Mouse (Mus musculus) megakaryocyte, embryonic 14.5 days (primary cell): Measurements from ENCODE around the gene Slc35f6.

Source experiments
- FLI1 ChIP-seq: IDR thresholded peaks from 2 replicates; pipeline ENCODE4 v1.6.1; 2012; ENCODE audit warnings: low read length, inconsistent platforms, mixed read lengths
- GATA1 ChIP-seq: IDR thresholded peaks from 3 replicates; pipeline ENCODE4 v1.6.1; 2012; ENCODE audit warnings: mixed read lengths, low read length, inconsistent platforms, borderline replicate concordance

GRCm38 (mm10) chr5:30619211-30619610 is 28.5 kb upstream of the Slc35f6 start:
- TF ChIP-seq FLI1 (no peak), GATA1 (no peak)
